Mouse (Mus musculus) midbrain, embryonic 11.5 days (tissue): ENCODE results near the gene Ache. TPM values are rescaled to one million over a fixed set of nuclear protein-coding genes. Genes with fewer than 3 reads are reported as not detected.

Source experiments
- ATAC-seq: fragments of 200-750 bp; cut with Nextera tagmentation; 2 replicates; pipeline ENCODE4 v1.8.0; 2017; ENCODE audit warnings: moderate TSS enrichment, moderate library complexity; ENCODE audit not compliant: low FRiP score
- DNase-seq: peaks from one replicate; pipeline ENCODE4 v3.0.0; 2015; ENCODE audit warnings: low spot score; ENCODE audit errors: missing footprints
- H3K27ac ChIP-seq: fragments of 300-500 bp; sonication (generic); 2 replicates; pipeline ENCODE4 v1.5.1; 2014; ENCODE audit warnings: low read depth, low read length
- H3K27me3 ChIP-seq: fragments of 300-500 bp; sonication (generic); 2 replicates; pipeline ENCODE4 v1.6.1; 2014; ENCODE audit warnings: mild to moderate bottlenecking, low read length, moderate library complexity, mixed read lengths; ENCODE audit not compliant: control insufficient read depth, insufficient read depth
- H3K36me3 ChIP-seq: fragments of 300-500 bp; sonication (generic); 2 replicates; pipeline ENCODE4 v1.6.1; 2014; ENCODE audit warnings: mild to moderate bottlenecking, low read length, moderate library complexity, mixed read lengths; ENCODE audit not compliant: control insufficient read depth, insufficient read depth
- H3K4me1 ChIP-seq: fragments of 300-500 bp; sonication (generic); 2 replicates; pipeline ENCODE4 v1.6.1; 2014; ENCODE audit warnings: low read length; ENCODE audit not compliant: control insufficient read depth, insufficient read depth
- H3K4me2 ChIP-seq: fragments of 300-500 bp; sonication (generic); 2 replicates; pipeline ENCODE4 v1.6.1; 2014; ENCODE audit warnings: mild to moderate bottlenecking, moderate library complexity
- H3K4me3 ChIP-seq: fragments of 300-500 bp; sonication (generic); 2 replicates; pipeline ENCODE4 v1.5.1; 2014; ENCODE audit warnings: low read depth, low read length
- H3K9ac ChIP-seq: fragments of 300-500 bp; sonication (generic); 2 replicates; pipeline ENCODE4 v1.6.1; 2014; ENCODE audit warnings: low read length
- H3K9me3 ChIP-seq: fragments of 300-500 bp; sonication (generic); 2 replicates; pipeline ENCODE4 v1.6.1; 2016; ENCODE audit warnings: low read length; ENCODE audit not compliant: control insufficient read depth
- WGBS: fragments of 180-500 bp; shearing (Covaris S2); extraction: QIAGEN DNeasy Blood & Tissue Kit; methylation state at CpG from one replicate; pipeline ENCODE4 v1.1.7; 2014; 5-methylcytosine and 5-hydroxymethylcytosine counted together
- polyA plus RNA-seq: library from polyadenylated mRNA; unstranded; fragments of >200 nt; fragmentation: Nextera tagmentation; extraction: Ambion mirVana; gene quantifications from 2 replicates; pipeline ENCODE4 v1.2.1, GENCODE M21; 2014

Ache gene
- polyA plus RNA-seq, 1 experiment from 2014 or later, result 3.6 TPM

GRCm38 (mm10) chr5:137338256-137338655 lies 50.9 kb downstream of the Ache start:
- peak overlapping the region; percentile 68 for H3K27ac ChIP-seq
- DNase-seq, result peak; percentile 96

GRCm38 (mm10) chr5:137338663-137339289 lies 51.5 kb downstream of the Ache start:
- Histone ChIP-seq H3K27ac (peak overlapping the region; percentile 68), H3K9ac (peak overlapping the region; percentile 74), H3K9me3 (no peaks in the 10 kb centered on the region), H3K4me2 (peak overlapping the region; percentile 81), H3K36me3 (no peaks in the 10 kb centered on the region), H3K27me3 (no peaks in the 10 kb centered on the region), H3K4me1 (peaks cover 13% of the 10 kb centered on the region), H3K4me3 (peak overlapping the region; percentile 39)
- ATAC-seq, result peak; percentile 49
- peak; percentile 93 for DNase-seq
- 1% methylated on average over 11 of the region's 11 CpGs for WGBS

More at GRCm38 (mm10) chr5:137338256-137338655, 50.9 kb downstream of the Ache start:
- H3K36me3 ChIP-seq, result no peaks in the 10 kb centered on the region
- under 1% methylated on average over 18 of the region's 19 CpGs for whole genome bisulfite sequencing
- H3K9me3 ChIP-seq, result no peaks in the 10 kb centered on the region
- ATAC-seq, result peak; percentile 76
- H3K4me1 ChIP-seq, result peaks cover 13% of the 10 kb centered on the region
- no peaks in the 10 kb centered on the region for H3K27me3 ChIP-seq
- H3K4me2 ChIP-seq, result peak overlapping the region; percentile 81
- H3K4me3 ChIP-seq, result peak overlapping the region; percentile 39
- peak overlapping the region; percentile 74 for H3K9ac ChIP-seq

GRCm38 (mm10) chr5:137339290-137339979 lies 52.1 kb downstream of the Ache start:
- H3K27ac ChIP-seq, result peak overlapping the region; percentile 68; the same call in 1 of the 2 replicates
- ATAC-seq, result peak; percentile 49
- peak; percentile 90 for DNase-seq

GRCm38 (mm10) chr5:137340222-137340621 lies 52.9 kb downstream of the Ache start:
- Histone ChIP-seq H3K36me3 (no peaks in the 10 kb centered on the region), H3K4me2 (no peak overlapping the region), H3K9me3 (no peaks in the 10 kb centered on the region), H3K4me3 (no peak overlapping the region), H3K27ac (no peak overlapping the region), H3K4me1 (peaks cover 13% of the 10 kb centered on the region), H3K9ac (no peak overlapping the region), H3K27me3 (no peaks in the 10 kb centered on the region)
- DNase-seq (peak; percentile 51), ATAC-seq (no peak)
- WGBS, result 76% methylated on average over 6 of the region's 6 CpGs

More at GRCm38 (mm10) chr5:137339290-137339979, 52.1 kb downstream of the Ache start:
- no peaks in the 10 kb centered on the region for H3K36me3 ChIP-seq
- WGBS, result 7% methylated on average over 22 of the region's 22 CpGs
- H3K4me3 ChIP-seq, result peak overlapping the region; percentile 39
- H3K27me3 ChIP-seq, result no peaks in the 10 kb centered on the region
- H3K9ac ChIP-seq, result peak overlapping the region; percentile 74
- H3K4me2 ChIP-seq, result peak overlapping the region; percentile 81
- peaks cover 13% of the 10 kb centered on the region for H3K4me1 ChIP-seq
- H3K9me3 ChIP-seq, result no peaks in the 10 kb centered on the region

GRCm38 (mm10) chr5:137342407-137343012 lies 55.2 kb downstream of the Ache start:
- ATAC-seq, result no peak
- H3K27ac ChIP-seq, result no peak overlapping the region
- 86% methylated on average over 7 of the region's 7 CpGs for WGBS
- H3K4me1 ChIP-seq, result peaks cover 15% of the 10 kb centered on the region
- no peak overlapping the region for H3K4me2 ChIP-seq
- H3K27me3 ChIP-seq, result no peaks in the 10 kb centered on the region
- DNase-seq, result peak; percentile 76
- H3K4me3 ChIP-seq, result no peak overlapping the region
- H3K36me3 ChIP-seq, result no peaks in the 10 kb centered on the region
- H3K9me3 ChIP-seq, result no peaks in the 10 kb centered on the region
- H3K9ac ChIP-seq, result no peak overlapping the region

GRCm38 (mm10) chr5:137343412-137343811 lies 56.1 kb downstream of the Ache start:
- Histone ChIP-seq H3K27ac (no peak overlapping the region), H3K4me2 (no peak overlapping the region), H3K4me1 (peaks cover 21% of the 10 kb centered on the region), H3K9me3 (no peaks in the 10 kb centered on the region), H3K4me3 (no peak overlapping the region), H3K36me3 (no peaks in the 10 kb centered on the region), H3K27me3 (no peaks in the 10 kb centered on the region), H3K9ac (no peak overlapping the region)
- 92% methylated on average over 5 of the region's 5 CpGs for WGBS
- ATAC-seq (no peak), DNase-seq (peak; percentile 41)

- Histone ChIP-seq H3K4me2 (no peak overlapping the region), H3K36me3 (no peaks in the 10 kb centered on the region), H3K27me3 (no peaks in the 10 kb centered on the region), H3K9ac (no peak overlapping the region), H3K4me1 (peaks cover 22% of the 10 kb centered on the region), H3K27ac (no peak overlapping the region), H3K4me3 (no peak overlapping the region), H3K9me3 (no peaks in the 10 kb centered on the region)
- DNase-seq, result no peak
- ATAC-seq, result no peak
These were observed 56.5 kb downstream of the Ache start for GRCm38 (mm10) chr5:137343869-137344268.
